Mouse (Mus musculus) ES-Bruce4 (cell line): ENCODE measurements at regions not wholly inside any gene's neighbourhood (a gene's known extent, or its start where the extent isn't known, plus 50 kb on each side); places are given as distances from the start of the nearest gene placed in this dataset.

Source experiments
- H3K27ac ChIP-seq: 2 replicates; pipeline ENCODE4 v1.5.1; 2012; ENCODE audit warnings: low read length, inconsistent platforms; ENCODE audit not compliant: insufficient read depth
- H3K27me3 ChIP-seq: 2 replicates; pipeline ENCODE4 v1.6.1; 2012; ENCODE audit warnings: mild to moderate bottlenecking, low read length, inconsistent platforms; ENCODE audit not compliant: control insufficient read depth, poor library complexity, insufficient read depth, severe bottlenecking
- H3K36me3 ChIP-seq: 2 replicates; pipeline ENCODE4 v1.6.1; 2012; ENCODE audit warnings: inconsistent platforms, mild to moderate bottlenecking, low read length, moderate library complexity; ENCODE audit not compliant: control insufficient read depth, poor library complexity, insufficient read depth, severe bottlenecking
- H3K4me1 ChIP-seq: one replicate; pipeline ENCODE4 v1.8.1; 2011; ENCODE audit warnings: low read length; ENCODE audit not compliant: control insufficient read depth, insufficient read depth
- H3K4me3 ChIP-seq: 2 replicates; pipeline ENCODE4 v1.5.1; 2011; ENCODE audit warnings: low read depth, mild to moderate bottlenecking, low read length
- H3K9ac ChIP-seq: 2 replicates; pipeline ENCODE4 v1.6.1; 2012; ENCODE audit warnings: low read depth, mild to moderate bottlenecking, inconsistent platforms; ENCODE audit not compliant: poor library complexity, severe bottlenecking
- H3K9me3 ChIP-seq: replicated peaks from 2 replicates; pipeline ENCODE4 v1.6.1; 2012; ENCODE audit warnings: mild to moderate bottlenecking, low read length, inconsistent platforms; ENCODE audit not compliant: control insufficient read depth, poor library complexity, insufficient read depth, severe bottlenecking
- CTCF ChIP-seq: IDR thresholded peaks from one replicate; pipeline ENCODE4 v1.8.1; 2011; ENCODE audit warnings: low read depth, low read length
- EP300 ChIP-seq: IDR thresholded peaks from 2 replicates; pipeline ENCODE4 v1.6.1; 2011; ENCODE audit warnings: low read depth, low read length; ENCODE audit not compliant: insufficient read depth
- POLR2A ChIP-seq: IDR thresholded peaks from one replicate; pipeline ENCODE4 v1.8.1; 2011; ENCODE audit warnings: low read length; ENCODE audit not compliant: insufficient read depth

- Histone ChIP-seq H3K36me3 (no peaks in the 10 kb centered on the region), H3K27me3 (no peaks in the 10 kb centered on the region), H3K9ac (no peak overlapping the region), H3K4me3 (no peak overlapping the region), H3K27ac (no peak overlapping the region), H3K9me3 (no peaks in the 10 kb centered on the region; the same call in 1 of the 2 replicates), H3K4me1 (no peaks in the 10 kb centered on the region)
- no peak for TF ChIP-seq POLR2A
- TF ChIP-seq EP300: no peak
- no peak for TF ChIP-seq CTCF
Measured at GRCm38 (mm10) chr7:124868621-124869020, 575.9 kb upstream of the Kdm8 start.

DNA sequence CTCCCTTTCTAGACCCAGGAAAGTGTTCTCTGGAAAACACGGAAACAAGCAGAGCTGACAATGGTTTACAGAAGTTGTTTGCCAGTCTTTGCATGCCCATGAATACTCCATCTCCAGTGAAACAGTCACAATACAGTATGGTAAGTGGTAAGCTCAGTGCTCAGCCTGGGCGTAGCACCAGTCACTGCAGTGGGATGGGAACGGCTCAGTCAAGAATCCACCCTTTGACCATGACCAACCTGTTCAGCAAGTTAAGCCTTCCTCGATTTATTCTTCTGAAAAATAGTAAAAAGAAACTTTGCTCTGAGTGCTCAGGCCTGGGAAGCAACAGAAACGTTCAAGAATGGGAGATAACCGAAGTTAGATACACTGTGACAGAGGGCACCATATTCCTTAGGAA is 563.7 kb upstream of the Kdm8 start:
- Histone ChIP-seq H3K36me3 (no peaks in the 10 kb centered on the region), H3K9me3 (no peaks in the 10 kb centered on the region; the same call in 1 of the 2 replicates), H3K27me3 (no peaks in the 10 kb centered on the region; the same call in 1 of the 2 replicates), H3K4me3 (no peak overlapping the region), H3K9ac (no peak overlapping the region), H3K27ac (no peak overlapping the region), H3K4me1 (no peaks in the 10 kb centered on the region)
- TF ChIP-seq EP300: no peak
- TF ChIP-seq POLR2A: no peak
- TF ChIP-seq CTCF: no peak

- H3K9ac ChIP-seq: no peak overlapping the region
- H3K27ac ChIP-seq: no peak overlapping the region
- H3K9me3 ChIP-seq: peaks cover 18% of the 10 kb centered on the region
- no peak overlapping the region for H3K4me3 ChIP-seq
- no peaks in the 10 kb centered on the region for H3K4me1 ChIP-seq
- no peak for TF ChIP-seq EP300
- no peak for TF ChIP-seq POLR2A
- TF ChIP-seq CTCF: no peak
- no peaks in the 10 kb centered on the region for H3K36me3 ChIP-seq
- H3K27me3 ChIP-seq: no peaks in the 10 kb centered on the region
Measured at GRCm38 (mm10) chr7:124907233-124907632, 537.2 kb upstream of the Kdm8 start.

DNA sequence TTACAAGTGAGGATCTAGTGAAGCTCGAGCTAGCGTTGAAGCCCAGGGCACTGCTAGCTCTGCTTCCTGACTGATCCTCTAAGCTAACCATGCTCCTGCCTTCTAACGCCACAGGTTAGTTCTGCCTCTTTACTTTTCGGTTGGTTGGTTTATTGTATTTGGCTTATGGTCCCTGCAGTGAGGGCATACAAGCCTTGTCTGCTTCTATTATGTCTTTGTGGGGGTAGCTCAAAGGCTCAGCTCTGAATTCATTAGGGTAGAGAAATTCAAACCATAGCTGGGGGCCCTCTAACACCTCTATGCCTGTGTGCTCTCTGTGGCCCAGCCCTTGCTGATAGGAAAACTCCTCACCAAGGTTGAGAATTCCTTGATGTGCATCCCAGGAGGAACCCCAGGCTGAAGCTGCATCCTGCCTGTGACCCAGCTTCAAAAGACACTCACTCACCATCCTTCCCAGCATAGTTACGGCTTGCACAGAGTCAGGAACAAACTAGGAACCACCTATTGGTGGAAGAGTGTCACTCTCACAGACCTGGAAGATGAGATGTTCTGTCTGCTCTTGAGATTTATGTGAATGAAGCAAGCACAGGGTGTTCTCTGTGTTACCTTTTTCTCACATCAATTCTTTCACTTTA is 536.7 kb upstream of the Kdm8 start:
- no peak overlapping the region for H3K9ac ChIP-seq
- H3K4me1 ChIP-seq: no peaks in the 10 kb centered on the region
- no peaks in the 10 kb centered on the region for H3K36me3 ChIP-seq
- no peaks in the 10 kb centered on the region for H3K27me3 ChIP-seq
- peaks cover 13% of the 10 kb centered on the region for H3K9me3 ChIP-seq
- H3K4me3 ChIP-seq: no peak overlapping the region
- no peak overlapping the region for H3K27ac ChIP-seq
- TF ChIP-seq CTCF (no peak), EP300 (no peak), POLR2A (no peak)

GRCm38 (mm10) chr7:124914061-124914460 is 530.4 kb upstream of the Kdm8 start:
- Histone ChIP-seq H3K9ac (no peak overlapping the region), H3K36me3 (no peaks in the 10 kb centered on the region), H3K4me1 (no peaks in the 10 kb centered on the region), H3K27ac (no peak overlapping the region), H3K4me3 (no peak overlapping the region), H3K27me3 (no peaks in the 10 kb centered on the region), H3K9me3 (no peaks in the 10 kb centered on the region)
- no peak for TF ChIP-seq CTCF
- no peak for TF ChIP-seq EP300
- no peak for TF ChIP-seq POLR2A

DNA sequence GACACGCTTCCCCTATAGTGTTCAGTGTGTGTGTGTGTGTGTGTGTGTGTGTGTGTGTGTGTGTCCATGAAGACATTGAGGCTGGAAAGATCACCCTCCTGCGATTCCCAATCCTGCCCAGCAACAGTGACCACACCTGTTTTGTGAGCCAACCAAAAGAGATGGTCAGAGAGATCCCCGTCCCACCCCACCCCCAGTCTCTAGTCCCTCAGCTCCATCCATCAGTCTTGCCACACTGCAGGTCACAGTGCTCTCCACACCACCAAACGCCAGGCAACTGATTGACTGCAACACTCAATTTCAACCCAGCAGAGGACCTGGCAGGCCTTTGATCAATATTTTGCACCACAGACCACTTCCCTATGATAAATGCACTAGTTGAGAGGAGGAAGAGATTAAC is 530.0 kb upstream of the Kdm8 start:
- H3K27ac ChIP-seq: no peak overlapping the region
- no peak overlapping the region for H3K9ac ChIP-seq
- H3K27me3 ChIP-seq: no peaks in the 10 kb centered on the region
- no peak overlapping the region for H3K4me3 ChIP-seq
- no peak for TF ChIP-seq POLR2A
- TF ChIP-seq EP300: no peak
- no peak for TF ChIP-seq CTCF
- H3K9me3 ChIP-seq: no peaks in the 10 kb centered on the region
- H3K36me3 ChIP-seq: no peaks in the 10 kb centered on the region
- H3K4me1 ChIP-seq: no peaks in the 10 kb centered on the region
